ENCODE assay signal across 8 mouse cellular contexts in the genomic region with DNA sequence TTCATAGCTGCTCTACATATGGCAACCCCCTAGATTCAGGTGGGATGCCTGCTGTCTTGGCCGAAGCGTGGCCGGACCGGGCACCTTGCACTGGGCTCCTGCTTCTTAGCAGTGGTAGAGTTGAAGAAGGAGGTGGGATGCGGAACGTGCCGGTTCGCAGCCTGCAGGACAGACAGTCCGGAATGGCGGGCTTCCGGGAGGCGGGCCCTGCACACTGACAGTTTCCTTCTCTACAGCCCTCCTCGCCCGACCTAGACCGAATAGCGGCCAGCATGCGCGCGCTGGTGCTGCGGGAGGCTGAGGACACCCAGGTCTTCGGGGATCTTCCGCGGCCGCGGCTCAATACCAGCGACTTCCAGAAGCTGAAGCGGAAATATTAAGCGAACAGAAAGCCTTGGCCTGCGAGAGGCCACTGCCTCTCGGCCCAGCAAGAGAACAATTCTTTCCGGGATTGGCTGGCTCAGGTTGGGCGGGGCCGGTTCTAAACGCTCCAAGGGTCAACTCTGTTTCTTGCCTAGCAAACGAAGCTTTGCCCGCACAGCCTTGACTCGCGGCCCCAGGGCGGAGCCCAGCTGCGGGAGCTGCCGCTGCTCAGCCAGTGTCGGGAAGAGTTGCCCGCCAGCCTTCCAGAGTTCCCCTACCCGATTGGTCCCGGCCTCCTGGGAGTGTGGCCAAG. TPM values are rescaled to one million over a fixed set of nuclear protein-coding genes. Genes with fewer than 3 reads are reported as not detected.
DNase-seq lines count a peak whose midpoint lies in the region; ATAC-seq and TF ChIP-seq lines count a peak whose summit lies in the region.

No protein-coding gene starts in this region.

- peaks cover 86% of the 10 kb centered on the region for H3K4me1 ChIP-seq in G1E (ENCODE audit: insufficient read depth, low read depth, low read length)
- H3K4me1 ChIP-seq in forebrain, embryonic 14.5 days (ENCODE audit: control insufficient read depth, insufficient read depth, low read length), result peaks cover 33% of the 10 kb centered on the region

- no peaks in the 10 kb centered on the region for H3K27me3 ChIP-seq in G1E (ENCODE audit: insufficient read depth, low read length)
- H3K27me3 ChIP-seq in forebrain, embryonic 14.5 days (replicated peaks; ENCODE audit: control insufficient read depth, insufficient read depth, low read length), result no peaks in the 10 kb centered on the region

- H3K9me3 ChIP-seq in G1E (replicated peaks), result peaks cover 11% of the 10 kb centered on the region
- H3K9me3 ChIP-seq in forebrain, embryonic 14.5 days (replicated peaks; ENCODE audit: control insufficient read depth, low read length), result no peaks in the 10 kb centered on the region

- WGBS in forebrain, embryonic 14.5 days, result 2% methylated on average over 45 of the region's 45 CpGs

- H3K4me3 ChIP-seq in G1E (ENCODE audit: low read depth, low read length), result peak overlapping the region; percentile 62; the same call in 1 of the 2 replicates
- peak overlapping the region; percentile 36 for H3K4me3 ChIP-seq in forebrain, embryonic 14.5 days (ENCODE audit: low read depth, low read length)

- peaks cover 69% of the 10 kb centered on the region for H3K36me3 ChIP-seq in G1E (replicated peaks)
- H3K36me3 ChIP-seq in forebrain, embryonic 14.5 days (ENCODE audit: control insufficient read depth, insufficient read depth, low read length), result peaks cover 10% of the 10 kb centered on the region; the same call in 1 of the 2 replicates

- ATAC-seq in G1E (ENCODE audit: extremely low read depth, insufficient number of reproducible peaks, low FRiP score, poor library complexity, severe bottlenecking), result no peak
- ATAC-seq in forebrain, embryonic 14.5 days, result peak; percentile 22

- H3K4me2 ChIP-seq in forebrain, embryonic 14.5 days (ENCODE audit: low read length), result peak overlapping the region; percentile 76

- TF ChIP-seq CTCF in G1E (IDR thresholded peaks at IDR 0.05; ENCODE audit: low read depth, low read length), result no peak

- DNase-seq in G1E (ENCODE audit: low spot score), result no peak
- peak; percentile 84 for DNase-seq in cerebellum, adult 11-12 months
- peak; percentile 73 for DNase-seq in forebrain, embryonic 14.5 days (ENCODE audit: low spot score)
- peak; percentile 88 for DNase-seq in heart, postnatal 4 days
- DNase-seq in layer of hippocampus, adult 9-11 months, result peak; percentile 78
- DNase-seq in lung, postnatal 25 days (ENCODE audit: low spot score), result peak; percentile 90
- peak; percentile 83 for DNase-seq in ovary, postnatal 14 days (ENCODE audit: low spot score)
- peak; percentile 73 to 75 for DNase-seq in thymus, postnatal 10 days (ENCODE audit: low spot score in 2 of 2)

- peak overlapping the region; percentile 85 for H3K27ac ChIP-seq in forebrain, embryonic 14.5 days (ENCODE audit: low read depth, low read length)

- peak overlapping the region; percentile 74 for H3K9ac ChIP-seq in forebrain, embryonic 14.5 days (ENCODE audit: low read length)

RNA-seq across cellular contexts. Expression of a gene that starts 2.4 kb away (rescaled TPM):
- total RNA-seq in G1E (2014; fragmentation: Nextera tagmentation) (20.5 and 35.8 TPM in 2 replicates), G1E (2017) (28.2 and 36.2 TPM in 2 replicates)
- 33.0 and 35.9 TPM in 2 replicates for polyA plus RNA-seq in G1E (2012)
- 30.0 and 31.7 TPM in 2 replicates for polyA plus RNA-seq in forebrain, embryonic 14.5 days (2014; fragmentation: Nextera tagmentation; extraction: Ambion mirVana)
- 10 to 100 TPM; 19.6 to 19.9 TPM for total RNA-seq in heart, postnatal 4 days (2021)

RNA-seq across cellular contexts. Expression of a gene that starts 5.6 kb away (rescaled TPM):
- total RNA-seq in G1E (2014; fragmentation: Nextera tagmentation) (32.3 and 33.5 TPM in 2 replicates), G1E (2017) (25.7 and 33.5 TPM in 2 replicates)
- 65.4 and 75.7 TPM in 2 replicates for polyA plus RNA-seq in G1E (2012)
- polyA plus RNA-seq in forebrain, embryonic 14.5 days (2014; fragmentation: Nextera tagmentation; extraction: Ambion mirVana), result 79.6 and 105 TPM in 2 replicates
- 10 to 100 TPM; 33.0 to 38.0 TPM for total RNA-seq in heart, postnatal 4 days (2021)

RNA-seq across cellular contexts. Expression of a gene that starts 5.7 kb away (rescaled TPM):
- total RNA-seq in G1E (2014; fragmentation: Nextera tagmentation) (13.3 and 14.4 TPM in 2 replicates), G1E (2017) (23.7 and 32.5 TPM in 2 replicates)
- polyA plus RNA-seq in G1E (2012), result 290 and 566 TPM in 2 replicates
- 70.4 and 75.4 TPM in 2 replicates for polyA plus RNA-seq in forebrain, embryonic 14.5 days (2014; fragmentation: Nextera tagmentation; extraction: Ambion mirVana)
- total RNA-seq in heart, postnatal 4 days (2021), result 10 to 100 TPM; 70.6 to 82.6 TPM

RNA-seq across cellular contexts. Expression of a gene that starts 15.1 kb away (rescaled TPM):
- total RNA-seq in G1E (2014; fragmentation: Nextera tagmentation) (65.9 and 75.4 TPM in 2 replicates), G1E (2017) (27.2 and 33.2 TPM in 2 replicates)
- polyA plus RNA-seq in G1E (2012), result 145 and 150 TPM in 2 replicates
- polyA plus RNA-seq in forebrain, embryonic 14.5 days (2014; fragmentation: Nextera tagmentation; extraction: Ambion mirVana), result 447 and 458 TPM in 2 replicates
- 100 to 1,000 TPM; 237 to 248 TPM for total RNA-seq in heart, postnatal 4 days (2021)

RNA-seq across cellular contexts. Expression of a gene that starts 38.0 kb away (rescaled TPM):
- 77.5 and 96.6 TPM in 2 replicates for total RNA-seq in G1E (2014; fragmentation: Nextera tagmentation)
- total RNA-seq in G1E (2017), result 14.0 and 16.5 TPM in 2 replicates
- 367 and 482 TPM in 2 replicates for polyA plus RNA-seq in G1E (2012)
- polyA plus RNA-seq in forebrain, embryonic 14.5 days (2014; fragmentation: Nextera tagmentation; extraction: Ambion mirVana), result 75.4 and 94.0 TPM in 2 replicates
- total RNA-seq in heart, postnatal 4 days (2021), result 10 to 100 TPM; 74.6 to 76.3 TPM
